Mouse (Mus musculus): ENCODE data around the gene Crocc. TPM values are rescaled to one million over a fixed set of nuclear protein-coding genes. Genes with fewer than 3 reads are reported as not detected.

The Crocc gene
- 1.6 and 2.6 TPM in 2 replicates for polyA plus RNA-seq (2012)

- no peak for TF ChIP-seq GATA1 (IDR thresholded peaks at IDR 0.05; ENCODE audit: low read length)
These were observed at the start of gene Crocc for GRCm38 (mm10) chr4:141060426-141061301. TSS of gene Crocc (minus strand) at chr4:141060550.

- no peak for TF ChIP-seq GATA1 (IDR thresholded peaks at IDR 0.05; ENCODE audit: low read length)
These were observed 47.9 kb upstream of the Crocc start for GRCm38 (mm10) chr4:141108196-141108732.

- TF ChIP-seq GATA1 (IDR thresholded peaks at IDR 0.05; ENCODE audit: low read length): no peak
These were observed 46.3 kb upstream of the Crocc start for GRCm38 (mm10) chr4:141106526-141107183.

GRCm38 (mm10) chr4:141101855-141102254 lies 41.5 kb upstream of the Crocc start:
- no peak for TF ChIP-seq GATA1 (IDR thresholded peaks at IDR 0.05; ENCODE audit: low read length)

GRCm38 (mm10) chr4:141101291-141101690 lies 40.9 kb upstream of the Crocc start:
- no peak for TF ChIP-seq GATA1 (IDR thresholded peaks at IDR 0.05; ENCODE audit: low read length)

- TF ChIP-seq GATA1 (IDR thresholded peaks at IDR 0.05; ENCODE audit: low read length): no peak
These were observed 39.6 kb upstream of the Crocc start for GRCm38 (mm10) chr4:141099956-141100355.

- TF ChIP-seq GATA1 (IDR thresholded peaks at IDR 0.05; ENCODE audit: low read length): no peak
These were observed 38.6 kb upstream of the Crocc start for GRCm38 (mm10) chr4:141098935-141099334.

GRCm38 (mm10) chr4:141096710-141097109 lies 36.4 kb upstream of the Crocc start:
- no peak for TF ChIP-seq GATA1 (IDR thresholded peaks at IDR 0.05; ENCODE audit: low read length)

- no peak for TF ChIP-seq GATA1 (IDR thresholded peaks at IDR 0.05; ENCODE audit: low read length)
These were observed 34.7 kb upstream of the Crocc start for GRCm38 (mm10) chr4:141095016-141095415.

- TF ChIP-seq GATA1 (IDR thresholded peaks at IDR 0.05; ENCODE audit: low read length): no peak
These were observed 28.4 kb upstream of the Crocc start for GRCm38 (mm10) chr4:141088714-141089113.

- no peak for TF ChIP-seq GATA1 (IDR thresholded peaks at IDR 0.05; ENCODE audit: low read length)
These were observed 27.7 kb upstream of the Crocc start, which contains the start of gene Spata21 for GRCm38 (mm10) chr4:141088033-141088432. TSS of gene Spata21 (plus strand) at chr4:141088333.

GRCm38 (mm10) chr4:141086862-141087261 lies 26.5 kb upstream of the Crocc start:
- no peak for TF ChIP-seq GATA1 (IDR thresholded peaks at IDR 0.05; ENCODE audit: low read length)

- no peak for TF ChIP-seq GATA1 (IDR thresholded peaks at IDR 0.05; ENCODE audit: low read length)
These were observed 18.3 kb upstream of the Crocc start for GRCm38 (mm10) chr4:141078510-141079137.

GRCm38 (mm10) chr4:141077681-141078509 lies 17.5 kb upstream of the Crocc start, which contains the start of gene Necap2:
TSS of gene Necap2 (minus strand) at chr4:141078357.
- TF ChIP-seq GATA1 (IDR thresholded peaks at IDR 0.05; ENCODE audit: low read length): no peak
